ENCODE assay signal across 9 mouse cellular contexts in the genomic region with DNA sequence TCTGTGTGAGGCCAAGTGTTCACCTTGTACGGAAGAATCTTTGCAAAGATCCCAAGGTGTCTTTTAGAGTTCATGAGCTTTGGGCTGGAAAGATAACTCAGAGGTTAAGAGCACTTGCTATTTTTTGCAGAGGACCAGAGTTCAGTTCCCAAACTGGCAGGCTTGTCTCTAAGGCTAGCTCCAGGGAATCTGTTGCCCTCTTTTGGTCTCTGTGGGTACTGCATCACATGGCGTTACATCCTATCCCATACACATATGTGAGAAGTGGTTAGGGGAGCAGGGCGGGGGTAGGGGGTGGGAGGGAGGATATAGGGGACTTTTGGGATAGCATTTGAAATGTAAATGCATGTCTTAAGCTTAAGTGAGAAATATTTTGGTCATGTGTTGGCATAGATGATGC.
A peak's percentile ranks its signal among the peaks of the same experiment; 100 is the strongest.
DNase-seq lines count a peak whose midpoint lies in the region; ATAC-seq and TF ChIP-seq lines count a peak whose summit lies in the region.
"Had no signal": no experiment of that assay in that cellular context is flagged by ENCODE, and none has a peak within 500 bp of the region (broad histone marks: within the 10 kb centered on the region; RNA-seq: fewer than 3 reads in every experiment).

No protein-coding gene starts in this region.

- H3K36me3 ChIP-seq in liver, adult 2 months (ENCODE audit: control insufficient read depth, insufficient read depth, low read length): no peaks in the 10 kb centered on the region
- no peaks in the 10 kb centered on the region for H3K36me3 ChIP-seq in liver, embryonic 12.5 days
- H3K36me3 ChIP-seq in liver, postnatal 0 days (replicated peaks; ENCODE audit: insufficient read depth, low read length): no peaks in the 10 kb centered on the region

- no peak overlapping the region for H3K4me2 ChIP-seq in liver, embryonic 12.5 days
- H3K4me2 ChIP-seq in liver, postnatal 0 days (ENCODE audit: low read depth, low read length): no peak overlapping the region

- TF ChIP-seq CTCF in liver, adult 2 months (IDR thresholded peaks at IDR 0.05; ENCODE audit: low read depth, low read length): peak; percentile 27; the same call in 1 of the 2 replicates
- TF ChIP-seq CTCF in cortical plate, adult 2 months (IDR thresholded peaks at IDR 0.05; ENCODE audit: extremely low read depth, insufficient read depth, low read length): peak; percentile 30; the same call in 1 of the 2 replicates
- TF ChIP-seq CTCF in liver, postnatal 0 days (IDR thresholded peaks at IDR 0.05; ENCODE audit: low read depth): peak; percentile 64

- 0 out of 2 replicates have a peak, but pooled peaks have one; percentile 15 for ATAC-seq in cerebellum, adult (ENCODE audit: insufficient number of reproducible peaks, low FRiP score, low TSS enrichment)
- no peak for ATAC-seq in liver, embryonic 12.5 days
- ATAC-seq in liver, postnatal 0 days: no peak

- no peak overlapping the region for H3K27ac ChIP-seq in liver, adult 2 months (replicated peaks; ENCODE audit: insufficient read depth, low read depth, low read length)
- no peak overlapping the region for H3K27ac ChIP-seq in liver, embryonic 12.5 days
- H3K27ac ChIP-seq in cortical plate, adult 2 months (ENCODE audit: insufficient read depth, low read length): no peak overlapping the region
- H3K27ac ChIP-seq in liver, postnatal 0 days (ENCODE audit: low read depth): no peak overlapping the region

- DNase-seq in cerebellum, adult 9-11 months: no peak
- DNase-seq in liver, adult 2 months (ENCODE audit: extremely low read depth, low read depth, low spot score): peak; percentile 18
- DNase-seq in liver, postnatal 0 days: peak; percentile 34
- no peak for DNase-seq in spleen, adult 12 weeks (ENCODE audit: low spot score)
- DNase-seq in urinary bladder, adult 2 months (ENCODE audit: low spot score): no peak

- TF ChIP-seq POLR2A in liver, adult 2 months (IDR thresholded peaks at IDR 0.05; ENCODE audit: extremely low read depth, insufficient read depth, low read length): no peak
- no peak for TF ChIP-seq POLR2A in cortical plate, adult 2 months (IDR thresholded peaks at IDR 0.05; ENCODE audit: extremely low read depth, insufficient read depth, low read length)

- no peak overlapping the region for H3K4me3 ChIP-seq in liver, adult 2 months (ENCODE audit: insufficient read depth, low read depth, low read length)
- no peak overlapping the region for H3K4me3 ChIP-seq in liver, embryonic 12.5 days
- H3K4me3 ChIP-seq in cortical plate, adult 2 months (ENCODE audit: insufficient read depth, low read length): no peak overlapping the region
- H3K4me3 ChIP-seq in liver, postnatal 0 days (ENCODE audit: low read depth, low read length): no peak overlapping the region
- H3K4me3 ChIP-seq: myocyte had no signal

- no peak overlapping the region for H3K9ac ChIP-seq in liver, adult 2 months (ENCODE audit: low read depth, low read length)
- no peak overlapping the region for H3K9ac ChIP-seq in liver, embryonic 12.5 days
- no peak overlapping the region for H3K9ac ChIP-seq in liver, postnatal 0 days (replicated peaks)

- no peaks in the 10 kb centered on the region for H3K9me3 ChIP-seq in liver, embryonic 12.5 days (replicated peaks)
- no peaks in the 10 kb centered on the region for H3K9me3 ChIP-seq in liver, postnatal 0 days (ENCODE audit: low read length)

- H3K79me2 ChIP-seq in liver, adult 2 months (ENCODE audit: control insufficient read depth, insufficient read depth, low read length): no peaks in the 10 kb centered on the region

- no peaks in the 10 kb centered on the region for H3K27me3 ChIP-seq in liver, adult 2 months (ENCODE audit: control insufficient read depth, insufficient read depth, low read length)
- no peaks in the 10 kb centered on the region for H3K27me3 ChIP-seq in liver, embryonic 12.5 days (replicated peaks)
- no peaks in the 10 kb centered on the region for H3K27me3 ChIP-seq in liver, postnatal 0 days (ENCODE audit: insufficient read depth, low read length)

- no peak for TF ChIP-seq EP300 in liver, postnatal 0 days (IDR thresholded peaks at IDR 0.05; ENCODE audit: low read depth)

- H3K4me1 ChIP-seq in liver, adult 2 months (ENCODE audit: control insufficient read depth, insufficient read depth, low read length): no peaks in the 10 kb centered on the region
- no peaks in the 10 kb centered on the region for H3K4me1 ChIP-seq in liver, embryonic 12.5 days
- H3K4me1 ChIP-seq in cortical plate, adult 2 months (ENCODE audit: control insufficient read depth, insufficient read depth, low read length): no peaks in the 10 kb centered on the region
- H3K4me1 ChIP-seq in liver, postnatal 0 days (ENCODE audit: insufficient read depth): no peaks in the 10 kb centered on the region

- WGBS in liver, adult 2 months: 59% methylated on average over 3 of the region's 3 CpGs
- 25% methylated on average over 3 of the region's 3 CpGs for WGBS in liver, embryonic 12.5 days (ENCODE audit: insufficient replicate concordance)
- 52% methylated on average over 3 of the region's 3 CpGs for WGBS in liver, postnatal 0 days (ENCODE audit: insufficient replicate concordance)

Comparison
In these comparisons a context has a peak if more than half of its experiments do, and no peak if none do; other contexts are left out.
1. DNase-seq: peak in liver, adult 2 months (single experiment) and liver, postnatal 0 days (single experiment); none in cerebellum, adult 9-11 months (single experiment), spleen, adult 12 weeks (single experiment) and urinary bladder, adult 2 months (single experiment).
2. Peak in every context shown above with its lines, with median percentiles within 50 percentile points of each other: CTCF ChIP-seq.